Mouse (Mus musculus): ENCODE results near the gene Mydgf. TPM values are rescaled to one million over a fixed set of nuclear protein-coding genes. Genes with fewer than 3 reads are reported as not detected.
A peak's percentile ranks its signal among the peaks of the same experiment; 100 is the strongest.

Gene Mydgf
- polyA plus RNA-seq, 1 experiment from 2014 or later: 57.3 TPM

DNA sequence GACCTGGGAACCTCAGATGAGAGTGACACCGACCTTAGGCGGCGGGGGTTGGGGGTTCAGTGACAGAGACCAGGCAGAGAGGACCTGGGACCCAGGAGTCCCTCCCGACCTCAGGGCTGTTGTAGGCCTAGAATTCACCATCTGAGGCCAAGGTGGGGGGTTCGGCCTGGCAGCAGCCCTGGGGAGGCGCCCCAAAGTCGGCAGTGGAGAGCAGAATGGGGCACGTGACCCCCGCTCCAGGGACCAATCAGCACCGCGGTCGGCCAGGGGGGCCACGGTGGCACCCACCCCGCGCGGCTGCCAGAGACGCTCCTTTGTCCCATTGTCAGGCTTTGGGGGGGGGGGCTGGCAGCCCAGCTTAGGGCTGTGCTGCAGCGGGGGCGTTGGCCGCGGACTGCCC, 44.4 kb downstream of the Mydgf start:
- Histone ChIP-seq H3K4me1 (peaks cover 44% of the 10 kb centered on the region), H3K4me2 (peak overlapping the region; percentile 96), H3K36me3 (replicated peaks) (no peaks in the 10 kb centered on the region), H3K9me3 (no peaks in the 10 kb centered on the region), H3K27ac (no peak overlapping the region), H3K27me3 (peaks cover 91% of the 10 kb centered on the region), H3K4me3 (replicated peaks) (peak overlapping the region; percentile 78), H3K9ac (peak overlapping the region; percentile 74)
- WGBS: 6% methylated on average over 18 of the region's 21 CpGs
- peak; percentile 30; the same call in 1 of the 2 replicates for ATAC-seq (ENCODE audit: low FRiP score)

DNA sequence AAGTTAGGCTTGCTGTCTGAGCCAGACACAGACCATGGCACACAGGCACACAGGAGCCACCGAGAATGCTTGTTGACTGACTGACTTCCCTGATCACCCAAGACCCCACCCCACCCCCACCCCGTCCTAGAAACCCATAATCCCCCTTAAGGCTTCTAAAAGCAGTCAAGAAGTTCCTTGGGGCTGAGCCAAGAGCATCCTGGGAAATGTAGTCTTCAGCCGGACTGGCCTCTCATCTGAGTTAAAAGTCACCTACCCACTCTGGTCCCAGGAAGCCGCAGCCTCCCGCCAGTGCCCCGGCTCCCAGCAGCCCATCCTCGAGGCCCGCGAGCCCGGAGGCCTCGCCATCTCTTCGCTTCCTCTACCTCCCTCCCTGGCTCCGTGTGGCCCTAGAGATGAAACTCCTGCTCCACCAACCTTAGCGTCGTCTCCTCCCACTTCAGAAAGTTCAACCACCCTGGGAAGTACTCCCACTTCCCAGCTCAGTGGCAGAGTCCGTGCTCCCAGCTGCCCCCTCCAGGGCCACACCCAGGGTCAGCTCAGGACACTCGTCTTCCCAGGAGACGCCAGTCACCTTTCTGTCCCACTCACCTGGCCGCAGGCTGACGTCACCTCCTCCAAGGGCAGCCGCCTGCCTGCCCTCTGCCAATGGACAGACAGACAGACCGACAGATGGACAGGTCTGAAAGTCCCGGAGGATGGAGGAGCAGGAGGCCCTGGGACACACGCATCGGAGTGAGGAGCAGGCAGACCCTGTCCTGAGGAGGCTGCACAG, 45.7 kb downstream of the Mydgf start:
- WGBS: 14% methylated on average over 25 of the region's 25 CpGs

DNA sequence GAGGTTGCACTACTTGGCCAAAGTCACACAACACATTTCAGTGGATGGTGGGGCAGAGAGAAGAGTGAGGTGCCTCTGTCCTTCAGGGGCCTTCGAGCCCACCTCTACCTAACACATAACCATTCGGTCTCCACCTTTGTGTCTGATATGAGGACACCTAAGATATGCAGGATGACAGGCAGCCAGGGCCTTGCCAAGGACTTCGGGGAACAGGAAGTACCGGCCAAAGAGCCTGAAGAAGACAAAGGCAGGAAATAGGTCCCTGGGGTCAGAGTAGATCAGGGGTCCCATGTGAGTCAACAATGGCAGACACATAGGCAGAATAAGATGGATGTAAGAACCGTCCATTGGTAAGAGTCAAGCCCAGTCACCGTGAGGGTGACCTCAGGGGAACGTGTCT, 47.2 kb downstream of the Mydgf start:
- WGBS: 85% methylated on average over 7 of the region's 7 CpGs
- no peak overlapping the region for H3K4me3 ChIP-seq (replicated peaks)
- ATAC-seq (ENCODE audit: low FRiP score): no peak
- no peak overlapping the region for H3K9ac ChIP-seq
- no peaks in the 10 kb centered on the region for H3K36me3 ChIP-seq (replicated peaks)
- H3K9me3 ChIP-seq: no peaks in the 10 kb centered on the region
- peaks cover 70% of the 10 kb centered on the region for H3K27me3 ChIP-seq
- H3K4me2 ChIP-seq: no peak overlapping the region
- peaks cover 39% of the 10 kb centered on the region for H3K4me1 ChIP-seq
- H3K27ac ChIP-seq: no peak overlapping the region

More for the DNA sequence above, 45.7 kb downstream of the Mydgf start:
- peaks cover 84% of the 10 kb centered on the region for H3K27me3 ChIP-seq
- H3K4me3 ChIP-seq (replicated peaks): peak overlapping the region; percentile 4; the same call in 1 of the 2 replicates
- H3K9ac ChIP-seq: peak overlapping the region; percentile 14; the same call in 1 of the 2 replicates
- peak overlapping the region; percentile 96 for H3K4me2 ChIP-seq
- no peaks in the 10 kb centered on the region for H3K9me3 ChIP-seq
- H3K4me1 ChIP-seq: peaks cover 54% of the 10 kb centered on the region
- H3K27ac ChIP-seq: no peak overlapping the region
- no peak for ATAC-seq (ENCODE audit: low FRiP score)
- H3K36me3 ChIP-seq (replicated peaks): no peaks in the 10 kb centered on the region

DNA sequence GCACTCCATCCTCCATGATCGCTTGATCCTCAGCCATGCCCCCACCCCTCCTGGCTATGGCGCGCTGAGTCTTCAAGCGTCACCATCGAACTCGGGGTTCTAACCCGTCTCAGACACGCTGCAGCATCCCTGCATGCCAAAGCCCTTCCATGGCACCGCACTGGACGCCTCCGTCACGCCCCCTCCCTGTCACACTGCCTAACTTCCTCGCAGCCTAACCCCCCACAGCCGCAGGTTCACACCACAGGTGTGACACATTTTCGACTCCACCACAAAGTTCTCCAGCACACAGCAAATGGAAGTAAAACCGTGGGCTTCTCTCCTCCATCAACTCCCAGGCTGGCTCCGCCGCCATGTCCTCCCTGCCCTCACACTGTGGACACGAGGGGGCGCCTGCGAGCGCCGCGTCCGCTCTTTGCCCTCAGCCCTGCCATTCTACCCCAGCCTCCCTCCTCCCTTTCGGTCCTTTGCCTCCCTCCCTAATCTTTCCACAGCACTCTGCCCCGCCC, 49.2 kb downstream of the Mydgf start:
- no peak overlapping the region for H3K27ac ChIP-seq
- peaks cover 8% of the 10 kb centered on the region; the same call in 1 of the 2 replicates for H3K36me3 ChIP-seq (replicated peaks)
- 1% methylated on average over 27 of the region's 27 CpGs for WGBS
- H3K4me2 ChIP-seq: peak overlapping the region; percentile 48
- no peaks in the 10 kb centered on the region for H3K9me3 ChIP-seq
- H3K27me3 ChIP-seq: peaks cover 49% of the 10 kb centered on the region
- H3K4me3 ChIP-seq (replicated peaks): peak overlapping the region; percentile 19
- no peak overlapping the region; the same call in 1 of the 2 replicates for H3K9ac ChIP-seq
- ATAC-seq (ENCODE audit: low FRiP score): no peak
- H3K4me1 ChIP-seq: peaks cover 28% of the 10 kb centered on the region

DNA sequence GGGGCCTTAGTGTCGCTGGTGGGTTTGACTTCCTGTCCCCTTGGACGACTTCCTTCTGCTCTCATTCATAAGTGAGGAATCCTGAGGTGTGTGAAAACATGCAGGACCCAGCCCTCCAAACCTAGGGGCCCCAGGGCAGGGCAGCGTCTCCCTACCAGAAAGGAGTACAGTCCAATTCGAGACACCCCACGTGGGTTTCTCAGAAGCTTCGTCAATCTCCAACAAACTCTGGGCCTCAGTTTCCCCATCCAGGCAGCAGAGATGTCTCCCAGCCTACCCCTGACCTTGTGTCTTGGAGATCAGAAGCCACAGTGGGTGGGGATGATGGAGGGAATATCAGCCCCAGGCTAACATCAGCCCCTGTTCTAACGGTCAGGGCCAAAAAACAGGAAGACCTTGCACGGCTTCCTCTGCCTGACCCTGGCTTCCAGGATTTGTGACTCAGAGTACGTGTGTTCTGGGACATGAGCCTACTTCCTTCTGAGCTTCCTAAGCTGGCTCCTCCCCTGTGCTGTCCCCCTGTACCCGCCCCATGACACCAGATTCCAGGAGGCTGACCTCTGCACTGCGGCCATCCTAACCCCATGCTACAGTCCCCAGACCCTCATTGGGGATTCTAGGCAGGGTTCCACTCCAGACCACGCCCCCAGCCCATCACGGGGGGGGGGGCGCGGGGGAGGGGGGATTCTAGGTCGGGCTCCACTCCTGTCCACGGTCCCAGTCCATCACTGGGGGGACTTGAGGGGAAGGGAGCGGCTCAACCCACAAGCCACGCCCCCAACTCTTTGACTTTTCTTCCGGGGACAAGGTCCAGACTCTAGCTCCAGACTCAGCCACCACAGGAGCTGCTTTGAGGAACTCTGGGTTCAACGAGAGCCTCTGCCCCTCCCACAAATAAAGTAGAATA, 50.0 kb downstream of the Mydgf start:
- no peak for ATAC-seq (ENCODE audit: low FRiP score)
- H3K36me3 ChIP-seq (replicated peaks): peaks cover 8% of the 10 kb centered on the region; the same call in 1 of the 2 replicates
- H3K27ac ChIP-seq: no peak overlapping the region
- H3K9me3 ChIP-seq: no peaks in the 10 kb centered on the region
- peaks cover 22% of the 10 kb centered on the region for H3K4me1 ChIP-seq
- H3K27me3 ChIP-seq: peaks cover 41% of the 10 kb centered on the region
- H3K4me3 ChIP-seq (replicated peaks): peak overlapping the region; percentile 19; the same call in 1 of the 2 replicates
- 21% methylated on average over 20 of the region's 21 CpGs for WGBS
- H3K9ac ChIP-seq: 0 out of 2 replicates have a peak overlapping the region, but pooled peaks have one; percentile 12
- H3K4me2 ChIP-seq: peak overlapping the region; percentile 48

DNA sequence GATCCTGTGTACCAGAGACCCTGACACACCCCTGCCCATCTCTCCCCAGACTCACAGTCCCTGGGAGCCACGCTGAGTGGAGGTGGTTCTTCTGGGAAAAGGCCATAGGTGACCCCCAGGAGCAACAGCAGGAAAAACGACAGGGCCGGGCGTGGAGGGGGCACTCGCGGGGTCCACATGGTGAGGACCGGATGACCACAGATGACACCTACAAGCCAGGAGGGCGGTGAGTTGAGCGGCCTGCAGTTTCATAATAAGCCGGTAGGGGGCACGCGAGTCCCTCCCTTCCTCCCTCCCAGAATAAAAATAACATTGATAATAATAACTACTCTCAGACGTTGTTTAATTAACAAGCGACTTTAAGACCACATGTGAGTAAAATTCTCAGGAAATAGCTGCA, 51.1 kb downstream of the Mydgf start:
- H3K27me3 ChIP-seq: peaks cover 33% of the 10 kb centered on the region
- no peak overlapping the region for H3K27ac ChIP-seq
- no peak overlapping the region for H3K4me2 ChIP-seq
- H3K4me3 ChIP-seq (replicated peaks): no peak overlapping the region
- 4% methylated on average over 14 of the region's 14 CpGs for WGBS
- peaks cover 15% of the 10 kb centered on the region for H3K4me1 ChIP-seq
- no peak for ATAC-seq (ENCODE audit: low FRiP score)
- H3K9me3 ChIP-seq: no peaks in the 10 kb centered on the region
- H3K9ac ChIP-seq: no peak overlapping the region
- H3K36me3 ChIP-seq (replicated peaks): peaks cover 8% of the 10 kb centered on the region; the same call in 1 of the 2 replicates

DNA sequence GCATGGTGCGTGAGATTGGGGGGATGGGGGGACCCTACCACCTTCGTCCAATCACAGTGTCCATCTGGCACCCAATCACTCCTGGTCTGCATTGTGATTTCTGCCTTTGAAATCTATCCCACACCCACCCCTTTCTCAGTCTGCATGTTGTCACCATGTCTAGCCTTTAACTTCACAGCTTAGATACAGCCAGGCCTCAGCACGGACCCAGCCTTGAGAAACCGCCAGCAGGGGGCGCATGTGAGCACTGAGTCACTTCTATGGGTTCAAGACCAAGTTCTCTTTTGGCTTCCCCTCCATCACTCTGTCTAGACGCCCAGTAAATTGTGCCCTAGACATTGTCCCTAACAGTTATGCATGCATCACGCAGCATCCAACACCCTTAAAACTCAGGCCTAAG, 51.9 kb downstream of the Mydgf start:
- 0 out of 2 replicates have a peak, but pooled peaks have one; percentile 24 for ATAC-seq (ENCODE audit: low FRiP score)
- no peak overlapping the region for H3K4me2 ChIP-seq
- H3K27ac ChIP-seq: no peak overlapping the region
- H3K36me3 ChIP-seq (replicated peaks): peaks cover 8% of the 10 kb centered on the region; the same call in 1 of the 2 replicates
- no peak overlapping the region for H3K9ac ChIP-seq
- H3K9me3 ChIP-seq: no peaks in the 10 kb centered on the region
- 41% methylated on average over 7 of the region's 7 CpGs for WGBS
- H3K27me3 ChIP-seq: peaks cover 28% of the 10 kb centered on the region
- peaks cover 15% of the 10 kb centered on the region for H3K4me1 ChIP-seq
- no peak overlapping the region for H3K4me3 ChIP-seq (replicated peaks)

DNA sequence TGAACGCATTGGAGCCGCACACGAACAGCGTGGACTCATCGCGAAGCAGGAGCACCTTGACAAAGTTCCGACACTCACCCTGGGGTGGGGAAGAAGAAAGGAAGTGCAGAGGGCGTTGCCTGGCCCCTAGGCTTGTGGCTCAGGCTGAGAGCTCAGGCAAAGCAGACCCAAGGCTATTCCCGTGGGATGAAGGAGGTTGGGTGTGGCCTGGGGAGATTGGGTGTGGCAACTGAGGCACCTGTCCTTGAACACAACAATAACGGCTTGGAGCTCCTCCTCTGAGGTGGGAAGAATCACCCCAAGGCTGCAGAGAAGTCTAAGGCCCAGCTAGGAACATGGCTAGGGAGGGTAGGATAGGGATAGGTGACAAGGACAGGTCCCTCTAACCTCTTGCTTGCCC, 52.6 kb downstream of the Mydgf start:
- Histone ChIP-seq H3K27me3 (peaks cover 26% of the 10 kb centered on the region), H3K9me3 (no peaks in the 10 kb centered on the region), H3K9ac (no peak overlapping the region), H3K36me3 (replicated peaks) (peaks cover 9% of the 10 kb centered on the region; the same call in 1 of the 2 replicates), H3K4me3 (replicated peaks) (no peak overlapping the region), H3K4me2 (no peak overlapping the region), H3K27ac (no peak overlapping the region), H3K4me1 (peaks cover 15% of the 10 kb centered on the region)
- WGBS: 89% methylated on average over 10 of the region's 10 CpGs
- ATAC-seq (ENCODE audit: low FRiP score): no peak

DNA sequence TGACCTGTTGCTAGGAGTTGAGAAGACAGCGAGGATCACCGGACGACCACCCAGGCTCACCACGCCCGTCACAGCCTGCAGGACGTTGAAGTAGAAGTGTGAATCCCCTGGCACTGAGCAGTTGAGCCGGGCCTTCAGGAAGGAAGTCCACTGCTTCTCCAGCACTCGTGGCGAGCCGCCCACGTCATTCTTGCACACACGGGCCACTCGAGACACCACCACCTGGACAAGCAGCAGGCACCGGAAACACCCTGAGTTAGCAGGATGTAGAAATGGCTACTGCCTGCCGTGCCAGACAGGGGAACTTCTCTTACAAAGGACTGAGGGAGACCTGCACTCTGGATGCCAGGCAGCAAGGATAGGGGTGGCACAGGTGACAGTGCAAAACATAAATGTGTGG, 55.5 kb downstream of the Mydgf start:
- peaks cover 36% of the 10 kb centered on the region for H3K27me3 ChIP-seq
- no peak overlapping the region for H3K4me3 ChIP-seq (replicated peaks)
- 89% methylated on average over 15 of the region's 15 CpGs for WGBS
- H3K9me3 ChIP-seq: no peaks in the 10 kb centered on the region; the same call in 1 of the 2 replicates
- H3K4me2 ChIP-seq: no peak overlapping the region
- peaks cover 10% of the 10 kb centered on the region for H3K4me1 ChIP-seq
- H3K9ac ChIP-seq: no peak overlapping the region
- no peak overlapping the region for H3K27ac ChIP-seq
- peaks cover 12% of the 10 kb centered on the region; the same call in 1 of the 2 replicates for H3K36me3 ChIP-seq (replicated peaks)
- ATAC-seq (ENCODE audit: low FRiP score): no peak

DNA sequence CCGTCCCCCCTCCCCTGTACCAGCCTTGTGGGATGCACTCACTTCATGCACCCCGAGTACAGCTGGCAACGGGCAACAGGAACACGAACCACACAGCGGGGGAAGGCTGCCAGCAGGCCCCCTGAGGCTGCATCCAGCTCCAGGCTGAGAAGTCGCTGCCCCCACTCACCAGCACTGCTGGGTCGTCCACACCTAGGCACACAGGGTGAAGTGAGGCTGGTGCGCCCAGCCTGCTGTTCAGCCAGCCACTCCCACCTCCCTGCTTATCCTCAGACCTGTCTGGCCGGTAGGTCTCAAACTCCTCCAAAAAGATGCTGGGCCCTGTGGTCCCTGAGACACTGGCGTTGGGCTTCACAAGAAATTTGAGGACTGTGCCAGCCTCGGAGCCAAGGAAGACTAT, 57.5 kb downstream of the Mydgf start:
- peaks cover 9% of the 10 kb centered on the region for H3K9me3 ChIP-seq
- H3K4me3 ChIP-seq (replicated peaks): no peak overlapping the region
- peaks cover 10% of the 10 kb centered on the region for H3K4me1 ChIP-seq
- H3K27me3 ChIP-seq: peaks cover 56% of the 10 kb centered on the region
- no peak overlapping the region for H3K27ac ChIP-seq
- no peak overlapping the region for H3K9ac ChIP-seq
- H3K36me3 ChIP-seq (replicated peaks): peaks cover 12% of the 10 kb centered on the region; the same call in 1 of the 2 replicates
- WGBS: 77% methylated on average over 11 of the region's 11 CpGs
- no peak overlapping the region for H3K4me2 ChIP-seq
- no peak for ATAC-seq (ENCODE audit: low FRiP score)

All from forebrain, embryonic 12.5 days (tissue).